In the genomic region with DNA sequence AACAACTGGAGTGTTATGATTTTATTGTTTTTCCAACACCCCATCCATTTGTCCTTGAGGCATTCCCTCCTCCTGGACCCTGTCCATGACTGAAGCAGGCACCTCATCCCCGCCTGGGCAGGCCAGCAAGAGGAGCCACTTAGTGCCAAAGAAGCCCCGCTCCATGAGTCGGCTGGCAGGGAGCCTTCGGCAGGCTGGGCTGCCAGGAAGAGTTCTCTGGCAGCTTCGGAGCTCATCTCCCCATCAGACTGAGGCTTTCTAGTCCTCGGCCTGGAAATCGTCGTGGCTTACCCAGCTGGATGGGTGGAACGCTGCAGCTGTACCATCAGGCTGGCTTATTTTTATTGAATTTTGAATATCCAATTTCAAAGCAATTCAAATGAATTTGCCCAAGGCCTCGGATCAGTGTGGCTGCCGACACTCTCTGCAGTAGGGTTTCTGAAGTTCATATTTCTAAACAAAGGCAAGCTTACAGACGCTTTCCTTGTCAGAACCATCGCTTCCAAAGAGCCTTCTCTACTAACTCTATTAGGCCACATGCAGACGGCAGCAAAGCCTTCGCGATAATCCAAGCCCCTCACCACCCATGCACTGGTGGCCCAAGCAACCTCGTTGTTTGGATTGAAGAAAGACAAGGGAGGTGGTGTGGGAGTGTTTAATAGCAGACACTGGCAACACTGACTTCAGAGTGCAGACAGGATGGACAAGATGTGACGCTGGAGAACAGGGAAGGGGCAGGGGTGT, we compare ENCODE assay signal across 8 mouse cellular contexts.
DNase-seq lines count a peak whose midpoint lies in the region; ATAC-seq lines count a peak whose summit lies in the region.
"Had no signal": no experiment of that assay in that cellular context is flagged by ENCODE, and none has a peak within 500 bp of the region (broad histone marks: within the 10 kb centered on the region; RNA-seq: fewer than 3 reads in every experiment).

No protein-coding gene starts in this region.

- no peaks in the 10 kb centered on the region for H3K36me3 ChIP-seq in limb, embryonic 15.5 days
- H3K36me3 ChIP-seq: neural tube, embryonic 12.5 days had no signal

- H3K4me3 ChIP-seq in limb, embryonic 15.5 days = no peak overlapping the region
- H3K4me3 ChIP-seq: neural tube, embryonic 12.5 days had no signal

- H3K9me3 ChIP-seq in limb, embryonic 15.5 days = no peaks in the 10 kb centered on the region
- H3K9me3 ChIP-seq: neural tube, embryonic 12.5 days had no signal

- 29% methylated on average over 18 of the region's 18 CpGs for WGBS in limb, embryonic 15.5 days

- peaks cover 21% of the 10 kb centered on the region for H3K4me1 ChIP-seq in limb, embryonic 15.5 days
- H3K4me1 ChIP-seq: neural tube, embryonic 12.5 days had no signal

- peak; percentile 22 for DNase-seq in cerebellum, adult 11 months
- peak; percentile 91 to 97 for DNase-seq in cerebellum, postnatal 10 days
- DNase-seq in gastrocnemius, postnatal 4 days (ENCODE audit: low spot score in 2 of 2) = peak; percentile 29 to 57
- peak; percentile 26 to 50 for DNase-seq in right cerebral cortex, postnatal 36 days (ENCODE audit: low spot score in 2 of 2)
- no peak for DNase-seq in embryo, embryonic 10.5 days (ENCODE audit: low spot score)
- DNase-seq in thymus, postnatal 36 days = no peak

- H3K27ac ChIP-seq in limb, embryonic 15.5 days = peak overlapping the region; percentile 50
- H3K27ac ChIP-seq: neural tube, embryonic 12.5 days had no signal

- peak overlapping the region; percentile 6 for H3K4me2 ChIP-seq in limb, embryonic 15.5 days
- H3K4me2 ChIP-seq: neural tube, embryonic 12.5 days had no signal

- no peak overlapping the region for H3K9ac ChIP-seq in limb, embryonic 15.5 days
- H3K9ac ChIP-seq: neural tube, embryonic 12.5 days had no signal

- peak; percentile 35; the same call in 1 of the 2 replicates for ATAC-seq in limb, embryonic 15.5 days (ENCODE audit: insufficient number of reproducible peaks, low FRiP score, low TSS enrichment, low read depth)

- no peaks in the 10 kb centered on the region for H3K27me3 ChIP-seq in limb, embryonic 15.5 days
- H3K27me3 ChIP-seq: neural tube, embryonic 12.5 days had no signal

Comparison
In these comparisons a context has a peak if more than half of its experiments do, and no peak if none do; other contexts are left out.
1. DNase-seq: peak in cerebellum, adult 11 months (single experiment), cerebellum, postnatal 10 days (2 of 2), gastrocnemius, postnatal 4 days (2 of 2) and right cerebral cortex, postnatal 36 days (2 of 2); none in embryo, embryonic 10.5 days (single experiment) and thymus, postnatal 36 days (0 of 2).